Mouse (Mus musculus): Measurements from ENCODE around the gene Gjd3.

Gjd3 gene

DNA sequence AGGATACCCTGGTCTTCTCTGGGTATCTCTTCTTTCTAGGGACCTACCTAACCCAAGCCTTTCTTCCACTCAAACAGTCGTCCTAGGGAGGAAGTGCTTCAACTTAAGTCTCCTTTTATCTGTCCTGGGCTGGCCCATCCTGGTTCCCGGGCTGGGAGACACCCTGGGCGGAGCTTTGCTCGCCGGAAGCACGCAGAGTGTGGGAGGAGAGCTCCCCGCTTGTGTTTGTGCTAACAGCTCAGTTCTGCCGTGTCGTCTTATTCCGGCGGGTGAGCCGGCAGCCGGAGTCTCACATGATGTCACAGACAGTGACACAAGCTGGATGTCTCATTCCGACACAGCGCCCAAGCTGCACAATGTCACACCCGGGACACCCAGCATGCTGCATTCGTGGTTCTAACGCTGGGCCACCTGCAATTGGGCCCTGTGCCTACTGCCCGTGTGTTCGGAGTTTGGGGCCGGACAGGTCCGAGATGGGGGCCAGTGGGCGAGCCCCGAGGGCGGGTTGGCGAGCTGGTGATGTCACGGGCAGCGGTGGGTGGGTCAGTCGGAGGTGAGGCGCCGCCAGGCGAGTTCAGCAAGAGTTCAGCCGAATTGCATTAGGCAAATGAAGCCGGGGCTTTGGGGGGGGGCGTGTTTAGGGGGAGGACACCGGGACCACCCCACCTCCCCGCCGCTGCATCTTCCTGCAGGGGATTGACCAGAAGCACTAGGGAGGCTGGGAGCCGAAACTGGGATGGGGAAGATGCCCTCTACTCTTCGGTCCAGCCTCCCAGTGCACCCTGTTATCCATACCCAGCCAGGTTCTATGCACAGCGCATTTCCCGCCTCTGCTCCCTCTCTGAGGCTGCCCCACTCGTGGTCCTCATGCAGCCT is 23.1 kb downstream of the Gjd3 start:
- ChIA-PET POLR2A (interaction anchor here (0.6 to 2.7 kb wide), 52 partner anchors 9 to 1603 kb away, joined by 3 to 71 read pairs (median 5); partner anchors contain the start of genes Gjd3 (in 2 of the 4), Rara (in 2 of the 4), Cdc6 (in 1 of the 4) and Top2a (in 1 of the 4)), CTCF (interaction anchor here (0.5 to 1.6 kb wide), 15 partner anchors 12 to 173 kb away, joined by 3 to 8 read pairs (median 4); no protein-coding TSS in a partner anchor)

DNA sequence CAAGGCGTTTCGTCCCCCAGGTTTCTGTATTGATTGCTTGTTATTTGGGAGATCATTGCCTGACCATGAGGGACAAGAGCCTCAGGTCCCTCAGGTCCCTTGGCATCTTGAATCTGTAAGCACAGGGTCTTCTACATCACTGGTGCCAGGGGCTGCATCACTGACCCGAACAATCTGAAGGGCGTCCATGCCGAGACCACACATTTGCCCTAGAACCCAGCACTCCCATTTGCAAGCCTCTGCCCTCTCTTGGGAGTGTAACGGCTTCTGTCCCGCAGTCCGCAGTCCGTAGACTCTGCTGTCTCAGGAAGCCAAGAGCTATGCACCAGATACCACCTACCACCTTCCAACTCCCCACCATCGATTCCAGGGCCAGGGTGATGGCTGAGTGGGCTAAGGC is 26.5 kb downstream of the Gjd3 start:
- ChIA-PET CTCF (interaction anchor here (0.6 to 3.9 kb wide), 10 partner anchors 12 to 959 kb away, joined by 3 to 26 read pairs (median 4); no protein-coding TSS in a partner anchor), POLR2A (interaction anchor here (0.6 to 8.7 kb wide), 14 partner anchors 8 to 267 kb away, joined by 3 to 103 read pairs (median 5); partner anchors contain the start of genes Cdc6 (in 2 of the 4) and Top2a (in 1 of the 4))

DNA sequence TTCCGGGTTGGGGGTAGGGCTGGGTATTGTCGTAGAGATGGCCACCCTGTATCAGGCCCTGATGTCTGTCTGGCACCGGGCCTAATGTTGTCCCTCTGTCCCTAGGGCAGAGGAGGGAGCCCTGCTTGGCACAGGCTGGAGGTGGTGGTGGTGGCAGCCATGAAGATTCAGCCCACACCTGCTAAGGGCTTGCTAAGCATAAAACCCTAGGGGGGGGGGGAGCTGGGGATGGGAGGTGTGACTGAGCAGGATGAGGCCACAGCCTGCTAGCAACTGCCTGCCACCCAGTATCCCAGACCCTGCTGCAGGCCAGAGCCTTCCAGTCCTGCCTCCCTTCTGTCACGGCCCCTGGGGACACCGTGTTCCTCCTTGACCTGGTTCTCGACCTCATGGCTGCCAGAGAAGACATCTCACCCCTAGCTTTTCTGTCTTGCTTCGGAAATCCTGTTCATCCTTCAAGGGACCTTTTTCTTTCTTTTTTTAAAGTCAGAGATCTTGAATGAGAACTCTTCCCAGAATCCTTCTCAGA is 27.0 kb downstream of the Gjd3 start:
- ChIA-PET POLR2A (interaction anchor here (0.6 to 8.7 kb wide), 27 partner anchors 9 to 1441 kb away, joined by 3 to 103 read pairs (median 4); partner anchors contain the start of genes Cdc6 (in 2 of the 4), Gjd3 (in 1 of the 4) and Top2a (in 1 of the 4)), CTCF (interaction anchor here (0.6 to 3.9 kb wide), 15 partner anchors 9 to 959 kb away, joined by 3 to 26 read pairs (median 4); no protein-coding TSS in a partner anchor)

DNA sequence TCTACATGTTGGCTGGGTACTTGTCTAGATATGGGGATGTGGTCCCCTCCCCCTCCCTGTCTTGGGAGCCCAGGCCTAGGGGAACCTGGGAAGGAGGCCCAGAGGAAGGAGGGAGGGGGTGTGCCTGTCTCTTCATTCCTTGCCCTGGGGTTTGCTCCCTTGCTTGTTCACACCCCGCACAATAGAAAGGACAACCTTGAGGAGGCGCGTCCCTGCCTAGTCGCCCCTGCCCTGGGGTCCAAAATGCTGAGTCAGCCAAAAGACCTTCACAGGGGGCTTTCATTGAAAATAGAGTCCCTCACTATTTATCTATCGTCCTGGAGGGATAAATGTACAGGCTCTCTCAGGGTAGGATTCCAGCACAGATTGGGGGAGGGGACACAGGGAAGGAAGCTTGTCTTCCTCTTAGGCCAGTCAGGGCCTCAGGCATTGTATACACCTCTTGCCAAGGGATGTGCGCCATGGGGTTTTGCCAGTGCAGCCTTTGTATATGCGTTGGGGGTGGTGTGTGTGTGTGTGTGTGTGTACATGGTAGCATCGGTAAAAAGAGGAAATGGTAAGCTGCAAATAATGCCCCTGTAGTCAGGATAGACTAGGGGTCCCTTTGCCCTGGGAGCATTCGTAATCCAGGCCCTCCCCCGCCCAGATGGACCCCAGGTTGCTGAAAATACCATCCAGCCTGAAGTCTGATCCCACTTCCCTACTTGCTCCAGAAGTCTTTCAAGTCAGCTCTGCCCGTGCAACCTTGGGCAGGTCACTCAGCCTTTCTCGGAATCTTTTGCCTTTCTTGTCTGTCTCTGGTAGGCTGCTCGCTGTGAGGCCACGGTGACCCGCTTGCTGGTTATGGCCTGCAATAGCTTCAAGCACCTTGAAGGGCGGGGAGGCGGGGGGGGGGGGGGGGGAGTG is 27.8 kb downstream of the Gjd3 start:
- POLR2A ChIA-PET, result interaction anchor here (0.5 to 8.7 kb wide), 38 partner anchors 10 to 1582 kb away, joined by 3 to 103 read pairs (median 5); partner anchors contain the start of genes Cdc6 (in 2 of the 4), Gjd3 (in 1 of the 4), Psmd3 (in 1 of the 4) and Tns4 (in 1 of the 4)
- CTCF ChIA-PET, result interaction anchor here (0.5 to 3.9 kb wide), 36 partner anchors 7 to 960 kb away, joined by 3 to 26 read pairs (median 4); no protein-coding TSS in a partner anchor

DNA sequence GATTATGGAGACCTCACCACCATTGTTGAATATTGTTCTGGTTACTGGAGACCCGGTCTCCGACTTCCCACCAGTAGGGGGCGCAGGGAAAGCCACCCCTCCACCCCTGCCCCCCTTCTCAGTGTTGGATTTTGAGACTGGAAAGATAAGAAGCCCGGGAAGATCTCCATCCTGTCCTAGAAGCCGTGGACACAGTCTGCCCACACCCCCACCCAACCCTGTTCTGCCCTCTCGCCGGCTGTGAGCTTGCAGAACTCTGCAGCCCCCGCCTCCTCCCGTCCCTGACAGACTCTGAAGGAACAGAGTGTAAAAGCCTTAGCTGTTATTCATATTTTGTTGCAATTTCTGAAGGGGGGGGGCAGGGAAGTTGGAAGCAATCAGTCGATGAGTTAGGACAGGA is 28.4 kb downstream of the Gjd3 start:
- ChIA-PET POLR2A (interaction anchor here (0.5 to 8.7 kb wide), 29 partner anchors 10 to 1583 kb away, joined by 3 to 103 read pairs (median 6); partner anchors contain the start of genes Cdc6 (in 2 of the 4), Gjd3 (in 1 of the 4), Psmd3 (in 1 of the 4) and Tns4 (in 1 of the 4)), CTCF (interaction anchor here (0.6 to 3.9 kb wide), 37 partner anchors 8 to 626 kb away, joined by 3 to 26 read pairs (median 4); no protein-coding TSS in a partner anchor)

DNA sequence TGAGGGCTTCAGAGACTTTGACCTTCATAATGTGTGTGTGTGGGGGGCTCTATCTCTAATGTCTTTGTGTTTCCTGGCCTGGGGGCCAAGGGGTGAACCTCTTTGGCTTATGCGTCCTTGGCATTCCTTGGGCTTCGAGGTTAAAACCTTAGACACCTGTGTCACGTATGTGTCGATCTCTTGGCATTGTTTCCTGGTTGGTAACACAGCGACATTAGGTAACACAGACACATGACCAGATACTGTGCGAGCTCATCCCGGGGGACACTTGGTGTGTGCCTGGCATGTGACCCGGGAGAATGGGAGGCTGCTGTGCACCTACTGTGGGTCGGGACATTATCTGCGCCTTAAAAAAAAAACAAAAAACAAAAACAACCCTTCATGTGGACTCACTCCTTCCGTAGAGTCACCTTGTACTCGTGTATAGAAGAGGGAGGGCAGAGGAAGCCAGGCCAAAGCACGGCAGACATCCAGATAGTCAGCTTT is 28.9 kb downstream of the Gjd3 start:
- CTCF ChIA-PET, result interaction anchor here (0.5 to 3.9 kb wide), 33 partner anchors 8 to 625 kb away, joined by 3 to 26 read pairs (median 4); no protein-coding TSS in a partner anchor
- POLR2A ChIA-PET, result interaction anchor here (0.6 to 8.7 kb wide), 27 partner anchors 9 to 1414 kb away, joined by 3 to 103 read pairs (median 5); partner anchors contain the start of genes Cdc6 (in 1 of the 4), Psmd3 (in 1 of the 4) and Tns4 (in 1 of the 4)

DNA sequence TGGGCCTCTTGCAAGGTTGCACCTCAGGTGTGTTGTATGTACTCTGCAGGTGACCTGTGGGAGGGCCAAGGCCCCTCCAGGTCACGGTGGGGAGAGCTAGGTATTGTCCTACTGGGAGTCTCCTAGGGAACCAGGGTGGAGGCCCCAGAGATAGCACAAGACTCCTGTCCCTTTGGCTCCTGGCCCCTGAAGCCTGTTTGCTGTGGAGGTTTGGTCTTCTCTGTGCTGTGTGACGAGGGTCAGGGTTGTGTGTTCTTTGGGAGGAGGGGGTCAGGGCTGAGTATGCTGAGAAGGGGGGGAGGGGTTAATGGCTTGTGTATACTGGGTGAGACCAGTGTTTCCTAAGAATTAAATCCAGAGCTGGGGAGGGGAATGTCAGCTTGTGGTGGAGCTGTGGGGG is 29.5 kb downstream of the Gjd3 start:
- POLR2A ChIA-PET, result interaction anchor here in 3 of 4 experiments (0.5 to 8.7 kb wide), 29 partner anchors 8 to 1683 kb away, joined by 3 to 103 read pairs (median 4); partner anchors contain the start of genes Cdc6 (in 1 of the 3) and Psmd3 (in 1 of the 3)
- CTCF ChIA-PET, result interaction anchor here (0.5 to 3.9 kb wide), 25 partner anchors 9 to 407 kb away, joined by 3 to 26 read pairs (median 4); no protein-coding TSS in a partner anchor

DNA sequence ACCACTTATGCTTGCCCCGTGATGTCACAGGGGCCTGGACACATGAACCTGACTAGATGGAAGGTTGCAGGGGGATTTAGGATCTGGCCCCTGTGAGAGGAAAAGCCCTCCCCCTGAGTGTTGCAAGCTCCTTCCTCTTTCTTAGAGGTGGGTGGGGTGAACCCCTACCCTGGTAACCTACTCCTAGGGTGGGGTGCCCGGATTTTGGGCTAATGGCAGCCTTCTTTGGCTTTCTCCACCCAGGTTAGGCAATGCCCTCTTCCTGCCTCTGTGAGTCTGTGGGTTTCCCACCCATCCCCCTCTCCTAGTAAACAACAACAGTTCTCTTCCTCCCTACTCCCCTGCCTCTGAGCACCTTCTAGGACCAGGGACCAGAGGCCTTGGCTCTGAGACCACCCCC is 30.1 kb downstream of the Gjd3 start:
- ChIA-PET CTCF (interaction anchor here (0.6 to 3.9 kb wide), 20 partner anchors 8 to 177 kb away, joined by 3 to 26 read pairs (median 4); no protein-coding TSS in a partner anchor), POLR2A (interaction anchor here in 3 of 4 experiments (0.6 to 8.7 kb wide), 26 partner anchors 8 to 1684 kb away, joined by 3 to 103 read pairs (median 4); partner anchors contain the start of gene Cdc6 (in 1 of the 3))

DNA sequence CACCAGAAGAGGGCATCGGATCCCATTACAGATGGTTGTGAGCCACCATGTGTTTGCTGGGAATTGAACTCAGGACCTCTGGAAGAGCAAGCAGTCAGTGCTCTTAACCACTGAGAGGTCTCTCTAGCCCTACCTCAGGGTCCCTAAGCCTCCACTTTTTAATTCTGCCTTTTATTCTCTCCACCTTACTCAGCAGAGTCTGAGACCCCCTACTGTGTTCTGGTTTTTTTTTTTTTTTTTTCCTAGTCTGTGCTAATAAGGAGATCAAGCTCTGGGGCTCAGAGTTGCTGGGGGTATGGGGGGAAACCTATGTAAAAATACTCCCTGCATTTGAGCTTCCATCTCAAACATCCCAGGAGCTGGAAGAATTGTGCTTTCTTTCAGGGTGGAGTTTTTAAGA is 30.7 kb downstream of the Gjd3 start:
- ChIA-PET POLR2A (interaction anchor here in 3 of 4 experiments (0.8 to 8.7 kb wide), 16 partner anchors 8 to 211 kb away, joined by 3 to 103 read pairs (median 5); no protein-coding TSS in a partner anchor), CTCF (interaction anchor here (0.6 to 1.8 kb wide), 13 partner anchors 8 to 177 kb away, joined by 3 to 11 read pairs (median 4); no protein-coding TSS in a partner anchor)

DNA sequence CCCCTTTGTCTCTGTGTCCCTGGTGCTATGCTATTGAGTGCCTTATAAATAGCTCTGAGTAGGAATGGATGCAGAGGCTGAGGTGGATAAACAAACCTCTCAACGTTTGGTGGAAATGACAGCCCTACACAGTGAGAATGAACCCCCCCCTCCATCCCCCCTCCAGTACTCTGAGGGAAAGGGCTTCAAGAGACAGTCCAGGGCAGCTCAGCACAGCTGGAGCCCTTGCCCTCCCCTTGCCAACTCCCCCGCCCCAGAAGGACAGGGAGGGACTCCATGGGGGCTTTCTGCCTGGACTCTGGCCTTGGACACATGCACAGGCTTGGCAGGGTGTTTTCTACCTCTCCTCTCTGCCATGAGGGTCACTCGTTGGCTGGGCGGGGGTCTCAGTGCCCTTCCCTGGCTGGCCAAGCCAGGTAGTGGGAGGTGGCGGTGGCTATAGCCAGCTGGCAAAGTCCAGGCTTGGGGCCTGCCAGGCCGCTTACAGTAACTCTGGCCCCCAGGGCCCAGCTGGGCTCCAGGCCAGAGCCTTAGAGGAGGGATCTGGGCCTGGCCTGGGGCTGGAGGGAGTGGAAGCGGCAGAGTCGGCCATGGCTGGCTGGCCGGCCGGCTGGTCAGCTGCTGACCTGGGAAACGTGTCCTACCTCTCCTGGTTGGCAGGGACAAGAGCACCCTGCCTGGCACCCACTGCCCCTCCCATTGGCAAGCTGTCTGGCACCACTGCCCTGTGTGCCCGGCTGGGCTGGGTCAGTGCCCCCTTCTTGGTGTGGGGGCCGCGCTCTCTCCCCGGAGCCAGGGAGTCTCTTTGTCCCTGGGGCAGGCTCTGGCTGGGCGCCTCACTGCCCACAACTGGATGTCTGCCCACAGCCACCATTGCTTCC is 31.6 kb downstream of the Gjd3 start:
- ChIA-PET CTCF (interaction anchor here in 3 of 4 experiments (0.7 to 1.5 kb wide), 8 partner anchors 10 to 41 kb away, joined by 3 to 4 read pairs (median 3); no protein-coding TSS in a partner anchor), POLR2A (interaction anchor here in 2 of 4 experiments (0.6 to 8.7 kb wide), 14 partner anchors 8 to 212 kb away, joined by 3 to 103 read pairs (median 6); no protein-coding TSS in a partner anchor)

DNA sequence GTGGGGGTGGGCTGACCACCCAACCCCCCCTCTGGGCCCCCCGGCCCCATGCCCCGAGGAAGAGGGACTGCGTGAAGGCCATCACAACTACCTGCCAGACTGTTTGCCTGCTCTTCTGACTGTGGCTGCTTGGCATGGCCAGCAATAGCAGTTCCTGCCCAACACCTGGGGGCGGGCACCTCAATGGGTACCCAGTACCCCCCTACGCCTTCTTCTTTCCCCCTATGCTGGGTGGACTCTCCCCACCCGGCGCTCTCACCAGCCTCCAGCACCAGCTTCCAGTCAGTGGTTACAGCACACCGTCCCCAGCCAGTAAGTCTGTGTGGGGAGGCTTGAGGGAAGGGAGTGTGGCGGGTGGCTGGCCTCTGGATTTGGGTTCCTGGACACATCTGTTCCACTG is 32.3 kb downstream of the Gjd3 start:
- ChIA-PET POLR2A (interaction anchor here in 2 of 4 experiments (0.6 to 8.7 kb wide), 9 partner anchors 9 to 138 kb away, joined by 3 to 83 read pairs (median 6); no protein-coding TSS in a partner anchor), CTCF (interaction anchor here in 1 of 4 experiments (0.7 to 1.0 kb wide), 2 partner anchors 9 to 27 kb away, joined by 3 read pairs; no protein-coding TSS in a partner anchor)

DNA sequence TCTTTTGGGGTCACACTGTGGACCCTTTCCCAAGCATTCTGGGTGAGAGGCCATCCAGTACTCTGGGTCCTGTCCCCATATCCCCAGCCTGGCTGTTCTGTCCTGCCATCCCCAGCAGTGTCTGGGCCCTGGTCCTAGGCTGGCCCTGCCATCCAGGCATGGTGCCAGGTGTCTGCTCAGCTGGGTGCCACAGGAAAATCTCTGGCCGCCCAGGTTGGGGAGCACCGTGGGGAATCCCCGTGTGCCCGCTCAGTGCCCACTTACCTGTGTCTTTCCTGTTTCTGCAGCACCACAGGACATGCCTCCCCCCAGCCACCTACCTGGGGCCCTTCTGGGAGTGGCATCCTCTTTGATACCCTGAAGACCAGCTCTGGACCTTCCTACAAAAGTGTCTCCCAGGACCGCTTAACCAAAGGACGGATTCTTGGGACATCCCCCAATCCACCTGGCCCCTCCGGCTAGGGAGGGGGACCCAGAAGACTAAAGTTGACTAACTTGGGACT is 32.8 kb downstream of the Gjd3 start:
- ChIA-PET CTCF (interaction anchor here in 1 of 4 experiments (1.0 kb wide), 1 partner anchor 9 kb away, joined by 3 read pairs; no protein-coding TSS in a partner anchor), POLR2A (interaction anchor here in 3 of 4 experiments (0.6 to 8.7 kb wide), 10 partner anchors 9 to 138 kb away, joined by 3 to 83 read pairs (median 4); no protein-coding TSS in a partner anchor)

DNA sequence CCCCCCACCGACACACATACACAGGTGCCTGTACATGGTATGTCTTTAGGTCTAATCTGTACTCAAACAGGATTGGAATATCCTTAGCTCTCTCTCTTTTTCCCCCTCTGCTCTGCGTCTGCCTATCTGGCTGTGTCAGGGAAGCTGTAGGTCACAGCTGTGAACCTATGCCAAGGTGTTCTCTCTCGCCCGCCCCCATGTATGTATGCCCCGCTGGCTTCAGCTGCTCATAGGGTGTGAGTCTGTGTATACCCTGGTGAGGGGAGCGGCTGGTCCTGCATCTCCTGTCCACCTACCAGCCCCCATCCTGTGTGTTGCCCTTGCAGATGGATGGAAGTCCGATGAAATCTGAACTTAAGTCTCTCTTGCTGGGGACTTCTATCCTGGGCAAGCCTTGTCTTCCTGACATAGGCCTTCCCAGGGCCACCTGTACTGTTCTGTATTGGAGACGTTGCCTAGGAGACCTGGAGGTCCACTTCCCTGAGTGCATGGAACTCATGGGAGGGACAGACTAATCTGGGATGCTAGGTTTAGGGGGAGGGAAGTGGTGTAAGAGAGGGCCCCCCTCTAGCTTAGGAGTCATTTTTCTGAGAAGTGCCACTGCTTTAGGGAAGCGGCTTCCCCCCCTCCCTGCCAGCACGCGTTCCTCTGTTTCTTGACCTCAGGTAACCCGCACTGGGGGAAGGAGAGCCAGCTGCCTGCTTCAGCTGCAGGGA is 33.4 kb downstream of the Gjd3 start:
- CTCF ChIA-PET, result interaction anchor here in 3 of 4 experiments (0.6 to 1.3 kb wide), 4 partner anchors 8 to 174 kb away, joined by 3 to 7 read pairs (median 4); no protein-coding TSS in a partner anchor
- POLR2A ChIA-PET, result interaction anchor here in 3 of 4 experiments (0.6 to 8.7 kb wide), 12 partner anchors 9 to 1371 kb away, joined by 3 to 83 read pairs (median 4); no protein-coding TSS in a partner anchor

DNA sequence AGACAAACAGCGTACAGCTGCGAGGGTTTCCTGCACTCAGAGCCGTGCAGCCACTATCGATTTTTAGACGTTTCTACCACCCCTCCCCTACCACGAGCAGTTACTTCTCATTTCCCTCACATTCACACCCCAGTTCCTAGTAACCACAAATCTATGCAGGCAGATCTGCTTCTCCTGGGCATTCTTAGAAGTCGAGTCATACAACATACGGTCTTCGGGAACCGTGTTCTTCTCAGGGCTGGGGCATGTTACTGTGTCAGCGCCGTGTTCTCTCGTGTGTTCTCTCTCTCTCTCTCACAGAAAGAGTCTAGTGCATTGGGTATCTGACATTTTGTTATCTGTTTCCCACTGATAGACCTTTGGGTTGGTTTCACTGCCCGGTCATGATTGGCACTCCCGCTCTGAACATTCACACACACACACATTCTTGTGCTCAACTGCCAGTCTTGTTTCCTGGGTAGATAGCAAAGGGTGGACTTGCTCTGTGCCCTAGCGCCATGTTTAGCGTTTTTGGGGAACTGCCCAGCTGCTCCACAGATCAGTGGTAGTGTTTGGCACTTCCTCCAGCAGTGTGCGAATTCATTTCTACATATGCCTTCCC is 34.7 kb downstream of the Gjd3 start:
- ChIA-PET CTCF (interaction anchor here in 2 of 4 experiments (0.5 to 1.3 kb wide), 4 partner anchors 11 to 536 kb away, joined by 3 to 11 read pairs (median 4); partner anchors contain the start of gene Erbb2 (in 1 of the 2)), POLR2A (interaction anchor here in 2 of 4 experiments (0.6 to 8.7 kb wide), 8 partner anchors 11 to 158 kb away, joined by 3 to 83 read pairs (median 4); partner anchors contain the start of gene Cdc6 (in 1 of the 2))
